Mouse (Mus musculus) E14TG2a.4 (cell line): ENCODE results near the gene Lrp5.

Experiments
- CTCF ChIP-seq: conservative IDR thresholded peaks from 2 replicates; pipeline ENCODE4 v1.5.1; 2014; ENCODE audit warnings: low read length
- NANOG ChIP-seq: IDR thresholded peaks from 2 replicates; pipeline ENCODE4 v1.6.1; 2014; ENCODE audit warnings: borderline replicate concordance, low read length, mixed read lengths
- POU5F1 ChIP-seq: IDR thresholded peaks from 2 replicates; pipeline ENCODE4 v1.6.1; 2014; ENCODE audit warnings: low read length, borderline replicate concordance

GRCm38 (mm10) chr19:3730781-3731646 lies 44.6 kb upstream of the Lrp5 start:
- TF ChIP-seq CTCF (no peak), NANOG (no peak), POU5F1 (no peak)
